Mouse (Mus musculus): ENCODE measurements around the gene Tenm1.

GRCm38 (mm10) chrX:43202249-43202783, 226.6 kb downstream of the Tenm1 start:
- TF ChIP-seq POLR2AphosphoS5 (IDR thresholded peaks at IDR 0.05; ENCODE audit: borderline replicate concordance, low read depth, low read length) = no peak
- no peak for TF ChIP-seq CHD1 (IDR thresholded peaks at IDR 0.05; ENCODE audit: low read depth, low read length)
- TF ChIP-seq TBP (IDR thresholded peaks at IDR 0.05; ENCODE audit: low read depth, low read length) = no peak
- TF ChIP-seq CTCF (IDR thresholded peaks at IDR 0.05 in 2 of 3, conservative IDR thresholded peaks at IDR 0.05 in 1 of 3; ENCODE audit: control insufficient read depth in 1 of 3, insufficient read depth in 1 of 3, low read depth in 2 of 3, low read length in 3 of 3, poor library complexity in 1 of 3, severe bottlenecking in 1 of 3) = no peak
- no peak for TF ChIP-seq UBTF (IDR thresholded peaks at IDR 0.05; ENCODE audit: borderline replicate concordance, insufficient read depth, low read depth, low read length)
- TF ChIP-seq ZMIZ1 (IDR thresholded peaks at IDR 0.05; ENCODE audit: low read depth, low read length) = no peak
- no peak for TF ChIP-seq ZC3H11A (IDR thresholded peaks at IDR 0.05; ENCODE audit: low read depth, low read length)
- no peak for TF ChIP-seq POLR2A (IDR thresholded peaks at IDR 0.05; ENCODE audit: control insufficient read depth in 1 of 2, insufficient read depth in 1 of 2, low read depth in 1 of 2, low read length in 2 of 2, poor library complexity in 1 of 2)
